Mouse (Mus musculus): Measurements from ENCODE around the gene Hmgcr. TPM values are rescaled to one million over a fixed set of nuclear protein-coding genes. Genes with fewer than 3 reads are reported as not detected.

The Hmgcr gene
- 10 to 100 TPM; 39.4 to 58.5 TPM for total RNA-seq (2021)
- long read RNA-seq, experiment 1, full-length matches to known transcripts = 35 of 58 reads
- long read RNA-seq, experiment 1, partial matches to known transcripts = 14 of 58 reads
- long read RNA-seq, experiment 1, other reads (novel, unspliced or antisense) = 9 of 58 reads
- long read RNA-seq, experiment 2, full-length matches to known transcripts = 18 of 24 reads
- long read RNA-seq, experiment 2, partial matches to known transcripts = 3 of 24 reads
- long read RNA-seq, experiment 2, other reads (novel, unspliced or antisense) = 3 of 24 reads

- DNase-seq = peak; percentile 98
These were observed at the start of gene Hmgcr for GRCm38 (mm10) chr13:96670406-96671077. Gene Hmgcr (minus strand): TSS chr13:96670936.

GRCm38 (mm10) chr13:96720003-96720402, 49.3 kb upstream of the Hmgcr start:
- no peak for DNase-seq

- no peak for DNase-seq
These were observed 47.1 kb upstream of the Hmgcr start for GRCm38 (mm10) chr13:96717821-96718220.

- DNase-seq = no peak
These were observed 45.6 kb upstream of the Hmgcr start for GRCm38 (mm10) chr13:96716311-96716710.

GRCm38 (mm10) chr13:96709269-96710233, 38.8 kb upstream of the Hmgcr start:
- DNase-seq = no peak

- DNase-seq = no peak
These were observed 32.0 kb upstream of the Hmgcr start for GRCm38 (mm10) chr13:96702567-96703278.

- DNase-seq = peak; percentile 10
These were observed 27.3 kb upstream of the Hmgcr start for GRCm38 (mm10) chr13:96697805-96698586.

- no peak for DNase-seq
These were observed 24.7 kb upstream of the Hmgcr start for GRCm38 (mm10) chr13:96695428-96695827.

- no peak for DNase-seq
These were observed 19.2 kb upstream of the Hmgcr start for GRCm38 (mm10) chr13:96689901-96690300.

- no peak for DNase-seq
These were observed 16.5 kb upstream of the Hmgcr start for GRCm38 (mm10) chr13:96687261-96687660.

- no peak for DNase-seq
These were observed 14.0 kb upstream of the Hmgcr start for GRCm38 (mm10) chr13:96684779-96685178.

GRCm38 (mm10) chr13:96681088-96681620, 10.4 kb upstream of the Hmgcr start:
- DNase-seq = no peak

GRCm38 (mm10) chr13:96680163-96681087, 9.7 kb upstream of the Hmgcr start:
- DNase-seq = no peak

GRCm38 (mm10) chr13:96678616-96679015, 7.9 kb upstream of the Hmgcr start:
- DNase-seq = no peak

- DNase-seq = no peak
These were observed 6.3 kb upstream of the Hmgcr start for GRCm38 (mm10) chr13:96677071-96677470.

- no peak for DNase-seq
These were observed 5.0 kb upstream of the Hmgcr start for GRCm38 (mm10) chr13:96675756-96676155.

- no peak for DNase-seq
These were observed 3.1 kb upstream of the Hmgcr start for GRCm38 (mm10) chr13:96673817-96674216.

GRCm38 (mm10) chr13:96672276-96672675, 1.5 kb upstream of the Hmgcr start:
- DNase-seq = no peak

GRCm38 (mm10) chr13:96671906-96672234, 1.1 kb upstream of the Hmgcr start:
- DNase-seq = no peak

All from adrenal gland, postnatal 10 days (tissue).